Mouse (Mus musculus) fat pad, adult 2 months (tissue): ENCODE measurements at regions not wholly inside any gene's neighbourhood (a gene's known extent, or its start where the extent isn't known, plus 50 kb on each side); places are given as distances from the start of the nearest gene placed in this dataset.
"Not testable (repeated sequence)": the region's sequence is repeated elsewhere in the genome, so short reads cannot be mapped to it uniquely, and the experiment has no call there.

Experiments
- DNase-seq: peaks from one replicate; pipeline ENCODE4 v3.0.0-alpha.2; 2011; ENCODE audit warnings: low read depth, low spot score; ENCODE audit errors: extremely low read depth

DNA sequence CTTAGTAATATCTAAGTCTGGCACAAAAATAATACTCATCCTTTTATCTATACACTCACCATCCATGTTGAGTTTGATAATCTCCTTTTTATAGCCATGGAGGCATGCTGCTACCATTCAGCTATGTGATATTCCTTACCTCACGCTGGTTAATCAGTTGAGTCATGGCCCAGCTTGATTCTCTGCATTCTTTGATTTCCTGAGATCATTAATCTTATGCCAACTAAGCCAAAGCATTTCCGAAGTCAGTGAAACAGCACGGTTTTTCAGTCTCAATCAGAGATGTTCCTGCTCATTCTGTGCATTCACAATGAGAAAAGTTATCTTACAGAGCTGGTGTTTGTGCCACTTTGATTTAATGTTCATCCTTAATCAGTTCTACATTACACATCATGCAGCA, 380.7 kb upstream of the Dsel start:
- DNase-seq, result no peak

DNA sequence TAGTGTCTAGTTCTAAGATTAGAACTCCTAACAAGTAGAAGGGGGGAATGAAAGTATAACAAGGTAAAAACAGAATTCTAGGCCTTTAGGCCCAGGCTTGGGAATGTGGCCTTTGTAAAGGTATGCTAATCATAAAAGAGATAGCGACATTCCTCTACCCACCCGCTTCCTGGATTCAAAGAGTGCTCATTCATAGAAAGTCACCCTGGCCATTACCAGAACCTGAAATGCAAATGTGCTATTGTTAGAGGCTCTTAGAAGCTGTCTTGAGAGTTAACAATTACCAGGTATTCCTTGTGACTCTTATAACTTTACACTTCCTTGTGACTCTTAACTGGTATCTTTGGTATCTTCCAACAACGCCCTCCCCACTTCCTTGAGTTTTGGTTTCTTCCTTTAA, 360.8 kb upstream of the Dsel start:
- DNase-seq, result not testable (repeated sequence)

GRCm38 (mm10) chr1:112192604-112193003, 327.9 kb upstream of the Dsel start:
- DNase-seq, result no peak

GRCm38 (mm10) chr1:112180446-112180845, 315.7 kb upstream of the Dsel start:
- DNase-seq, result peak; percentile 65
